Mouse (Mus musculus) brain, embryonic 14.5 days (tissue): Measurements from ENCODE around the gene Chchd1. TPM values are rescaled to one million over a fixed set of nuclear protein-coding genes. Genes with fewer than 3 reads are reported as not detected.

Experiments used
- DNase-seq: peaks from one replicate; pipeline ENCODE4 v3.0.0-alpha.2; 2011; ENCODE audit warnings: low read depth
- CTCF ChIP-seq: fragments of 200-500 bp; IDR thresholded peaks from 2 replicates; pipeline ENCODE4 v1.5.1; 2012; ENCODE audit warnings: inconsistent platforms, mild to moderate bottlenecking, moderate library complexity, borderline replicate concordance; ENCODE audit not compliant: insufficient read depth, insufficient read length; ENCODE audit errors: extremely low read depth
- POLR2A ChIP-seq: fragments of 200-500 bp; IDR thresholded peaks from 2 replicates; pipeline ENCODE4 v1.6.1; 2012; ENCODE audit warnings: mild to moderate bottlenecking, inconsistent platforms, borderline replicate concordance; ENCODE audit not compliant: poor library complexity, insufficient read depth, insufficient read length, severe bottlenecking; ENCODE audit errors: extremely low read depth
- polyA plus RNA-seq: library from polyadenylated mRNA; depleted of rRNA; stranded (reverse); fragments of >200 nt; gene quantifications from 2 replicates; pipeline ENCODE4 v1.2.3, GENCODE M21; 2012; rRNA removed

The Chchd1 gene
- 95.3 and 112 TPM in 2 replicates for polyA plus RNA-seq

DNA sequence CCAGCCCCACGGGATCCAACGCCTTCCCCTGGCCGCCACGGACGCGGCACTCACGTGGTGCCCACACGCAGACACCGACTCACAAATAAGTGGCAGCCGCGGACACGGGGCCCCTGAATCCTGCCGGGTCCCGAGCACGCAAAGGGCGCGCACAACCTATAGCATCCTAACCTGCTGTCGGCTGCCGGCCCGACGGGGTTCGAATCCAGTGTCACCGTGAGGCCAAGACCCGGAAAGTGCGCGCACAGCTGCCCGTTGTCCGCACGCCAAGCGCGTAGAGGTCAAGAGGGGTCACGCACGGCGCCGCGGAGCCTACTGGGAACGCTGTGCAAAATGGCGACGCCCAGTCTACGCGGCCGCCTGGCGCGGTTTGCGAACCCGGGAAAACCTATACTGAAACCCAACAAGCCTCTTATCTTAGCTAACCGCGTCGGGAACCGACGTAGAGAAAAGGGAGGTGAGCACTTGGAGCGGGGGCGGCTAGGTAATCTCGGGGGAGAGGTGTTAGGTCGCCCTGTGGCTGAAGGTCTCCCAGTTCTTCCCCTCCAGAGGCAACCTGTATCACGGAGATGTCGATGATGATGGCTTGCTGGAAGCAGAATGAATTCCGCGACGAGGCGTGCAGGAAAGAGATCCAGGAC, at the start of gene Chchd1:
Gene Chchd1 (plus strand): TSS at position 266 of the 641 bp plus-strand sequence.
- DNase-seq, result peak; percentile 92
- TF ChIP-seq CTCF, result no peak
- TF ChIP-seq POLR2A, result 0 out of 2 replicates have a peak, but pooled peaks have one; percentile 31

DNA sequence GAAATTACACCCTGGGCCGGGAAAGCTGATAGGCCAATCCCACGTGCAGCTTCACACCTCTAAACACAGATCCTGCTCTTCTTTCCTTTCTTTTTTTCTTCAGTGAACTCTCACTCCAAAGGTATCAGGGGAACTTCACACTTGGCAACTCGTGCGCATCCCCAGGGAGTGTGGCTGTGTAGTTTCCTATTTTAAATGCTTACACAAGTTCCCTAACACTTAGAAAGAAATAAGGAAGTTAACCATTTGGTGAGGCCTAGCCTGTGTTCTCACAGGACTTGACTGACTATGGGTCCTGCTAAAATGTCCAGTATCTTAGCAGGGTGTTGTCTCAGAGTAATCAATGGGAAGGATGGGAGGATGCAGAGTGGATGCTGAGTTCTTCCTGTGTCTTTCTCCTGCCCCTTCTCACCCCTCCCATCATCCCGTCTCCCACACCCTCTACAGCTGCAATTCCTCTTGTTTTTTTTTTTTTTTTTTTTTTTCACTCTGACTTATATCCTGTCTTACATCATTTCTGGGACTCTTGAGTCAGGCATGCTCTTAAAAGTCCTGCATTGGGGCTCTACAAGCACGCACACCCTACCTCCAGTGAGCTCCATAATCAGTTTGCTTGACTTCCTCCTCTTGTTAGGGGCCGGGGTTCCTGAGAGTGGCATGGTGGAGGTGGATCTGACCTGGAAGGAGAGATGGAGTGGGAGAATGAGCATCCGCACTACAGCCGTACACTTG, 48.0 kb upstream of the Chchd1 start:
- no peak for DNase-seq
- TF ChIP-seq POLR2A (no peak), CTCF (no peak)

DNA sequence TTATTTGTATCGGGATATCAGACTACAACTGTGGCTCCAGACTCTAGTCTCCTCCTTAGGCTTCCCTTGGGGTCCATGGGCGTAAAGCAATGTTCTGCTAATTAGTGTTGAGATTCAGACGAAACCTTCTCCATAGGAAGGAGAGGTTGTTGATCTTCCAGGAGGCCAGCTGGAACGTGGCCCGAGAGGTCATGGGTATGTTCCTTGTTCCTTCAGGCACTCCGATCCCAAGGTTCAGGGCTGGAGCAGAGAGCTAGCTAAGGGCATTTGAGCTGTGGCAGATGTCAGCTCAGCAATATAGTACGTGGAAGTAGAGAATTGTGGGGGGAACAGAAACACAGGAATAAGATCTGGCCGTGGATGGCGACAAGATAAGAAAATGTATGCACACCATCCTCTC, 47.1 kb upstream of the Chchd1 start:
- TF ChIP-seq CTCF (no peak), POLR2A (no peak)
- no peak for DNase-seq

DNA sequence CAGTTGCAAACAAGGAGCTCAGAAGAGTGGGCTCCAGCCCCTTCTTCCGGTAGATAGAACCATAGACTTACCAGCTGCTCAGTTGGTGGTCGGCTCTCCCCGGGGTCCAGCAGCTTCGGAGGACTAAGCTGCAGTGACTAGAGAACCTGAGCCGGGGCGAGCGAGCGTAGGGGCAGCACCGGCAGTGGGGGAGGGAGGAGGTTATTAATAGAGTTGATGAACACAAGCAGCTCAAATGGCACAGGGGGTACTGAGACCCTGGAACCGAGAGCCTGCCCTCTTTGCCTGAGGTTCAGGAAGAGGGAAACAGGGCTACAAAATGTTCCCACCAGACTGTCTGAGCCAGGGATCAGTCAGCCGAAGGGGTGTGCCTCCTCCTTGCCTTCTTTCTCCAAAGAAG, 46.4 kb upstream of the Chchd1 start, which contains the start of gene Myoz1:
Gene Myoz1 (minus strand): TSS at position 180 of the 400 bp plus-strand sequence.
- DNase-seq, result no peak
- no peak for TF ChIP-seq CTCF
- no peak for TF ChIP-seq POLR2A

DNA sequence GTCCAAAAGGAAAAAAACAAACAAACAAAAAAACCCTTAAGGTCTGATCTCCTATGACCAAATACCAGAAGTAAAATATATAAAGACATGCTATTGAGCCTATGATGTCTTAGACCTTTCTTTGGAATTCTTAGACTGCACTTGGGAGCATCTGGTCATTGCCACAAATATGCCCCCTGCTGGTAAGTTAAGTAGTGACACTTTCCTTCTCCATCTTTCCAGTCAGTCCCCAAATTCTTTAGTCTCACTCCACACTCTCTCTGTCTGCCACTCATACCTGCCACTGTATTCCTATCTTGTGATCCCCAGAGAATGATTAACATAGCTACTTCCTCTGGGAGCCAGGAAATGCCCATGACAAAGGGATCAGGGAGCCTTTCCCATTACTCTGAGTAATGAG, 44.5 kb upstream of the Chchd1 start:
- TF ChIP-seq POLR2A (no peak), CTCF (peak; percentile 66; the same call in 1 of the 2 replicates)
- peak; percentile 67 for DNase-seq

DNA sequence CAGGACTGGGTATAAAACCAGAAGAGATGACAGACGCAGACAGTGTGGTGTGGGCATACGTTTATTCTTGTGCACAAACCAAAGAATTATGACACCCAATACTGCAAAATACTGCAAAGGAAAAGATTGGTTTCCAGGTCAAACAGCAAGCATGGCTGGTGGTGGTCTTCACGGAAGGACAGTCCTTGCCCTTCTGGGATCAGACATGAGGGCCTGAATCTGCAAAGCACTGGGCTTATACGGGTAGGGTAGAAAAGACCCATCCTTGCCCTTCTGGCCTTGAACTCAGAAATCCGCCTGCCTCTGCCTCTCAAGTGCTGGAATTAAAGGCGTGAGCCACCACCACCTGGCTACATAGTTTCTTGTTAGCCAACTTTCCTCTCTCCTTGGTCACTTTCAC, 43.9 kb upstream of the Chchd1 start:
- DNase-seq, result no peak
- no peak for TF ChIP-seq CTCF
- no peak for TF ChIP-seq POLR2A

DNA sequence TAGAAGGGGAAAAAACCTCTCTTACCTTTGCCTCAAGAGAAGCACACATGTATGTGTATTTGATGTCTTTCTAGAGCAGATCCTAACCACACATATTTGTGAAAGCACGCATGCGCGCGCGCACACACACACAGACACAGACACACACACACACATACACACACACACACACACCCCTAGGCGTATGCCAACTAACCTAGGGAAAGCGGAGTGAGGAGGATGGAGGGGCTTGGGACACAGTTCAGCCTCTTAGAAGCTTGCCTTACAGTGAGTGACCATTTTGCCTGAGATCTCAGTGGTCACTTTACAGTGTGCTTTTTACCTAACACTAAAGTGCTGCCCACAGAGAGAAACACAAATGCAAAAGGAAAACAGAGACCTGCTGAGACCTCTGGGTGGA, 43.1 kb upstream of the Chchd1 start:
- TF ChIP-seq CTCF, result no peak
- TF ChIP-seq POLR2A, result no peak
- no peak for DNase-seq

DNA sequence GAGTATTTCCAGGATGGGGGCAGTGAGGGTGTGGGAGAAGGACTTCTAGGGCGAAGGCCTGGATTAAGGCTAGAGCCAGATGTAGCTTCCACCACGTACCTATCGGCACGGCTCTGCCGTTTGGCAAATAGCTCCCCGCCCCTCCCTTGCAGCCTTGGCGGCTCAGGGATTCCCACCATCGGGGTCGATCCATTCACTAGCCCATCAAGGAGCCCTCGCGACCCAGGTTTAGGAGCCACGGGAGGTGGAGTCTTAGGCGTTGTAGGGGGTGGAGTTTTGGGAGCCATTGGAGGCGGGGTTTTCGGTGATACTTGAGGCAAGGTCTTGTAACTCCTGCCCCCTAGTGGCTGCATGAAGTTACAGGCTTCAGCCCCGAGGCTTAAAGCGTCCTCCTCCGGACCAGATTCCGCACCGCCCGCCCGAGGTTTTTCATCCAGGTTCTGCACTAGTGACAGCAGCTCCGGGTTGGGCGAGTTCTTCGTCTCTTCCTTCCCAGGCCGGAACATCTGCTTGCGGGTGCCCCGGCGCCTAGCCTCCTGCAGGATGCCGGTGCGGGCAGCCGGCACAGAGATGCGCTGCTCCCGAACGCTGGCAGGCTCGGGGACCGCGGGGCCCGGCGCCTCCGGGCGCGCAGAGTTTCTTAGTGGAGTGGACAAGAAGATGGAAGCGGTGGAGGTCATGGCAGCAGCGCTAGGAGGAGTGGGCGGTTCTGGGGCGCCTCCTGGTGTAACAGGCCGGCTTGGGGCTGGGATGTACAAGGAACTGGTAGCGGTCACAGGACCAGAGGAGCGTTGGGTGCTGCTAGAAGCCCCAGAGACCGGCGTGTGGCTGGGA, 41.8 kb upstream of the Chchd1 start:
- TF ChIP-seq CTCF (peak; percentile 93), POLR2A (no peak)
- DNase-seq, result peak; percentile 98

DNA sequence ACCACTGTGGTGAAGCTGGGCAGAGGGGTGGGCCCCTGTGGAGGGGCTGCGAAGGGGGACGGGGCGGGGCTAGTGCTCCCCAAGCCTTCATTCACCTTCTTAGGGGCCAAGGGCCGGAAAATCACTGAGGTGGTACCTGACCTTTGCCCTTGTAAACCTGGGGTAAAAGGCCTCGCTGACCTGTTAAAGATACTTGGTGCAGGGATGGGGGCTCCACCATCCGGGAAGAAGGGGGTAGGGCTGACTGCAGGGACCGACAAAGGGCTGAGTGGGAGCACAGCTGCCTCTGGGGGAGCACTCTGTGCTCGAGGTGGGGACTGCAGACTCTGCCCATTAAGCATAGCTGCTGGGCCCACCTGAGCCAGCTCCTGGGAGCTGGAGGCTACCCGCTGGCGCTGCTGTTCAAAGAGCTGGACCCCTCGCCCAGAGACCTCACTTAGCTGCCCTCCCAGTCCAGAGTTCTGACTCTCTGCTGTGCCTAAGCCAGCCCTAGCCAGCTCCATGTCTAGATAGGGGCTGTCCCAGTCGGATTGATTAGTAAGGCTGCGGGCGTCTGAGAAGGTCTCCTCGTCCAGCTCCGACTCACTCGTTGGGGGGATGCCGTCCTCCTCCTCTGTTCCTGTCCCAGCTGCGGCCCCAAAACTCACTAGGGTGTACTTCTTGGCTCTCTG, 41.0 kb upstream of the Chchd1 start:
- peak; percentile 47 for DNase-seq
- TF ChIP-seq CTCF (no peak), POLR2A (no peak)

DNA sequence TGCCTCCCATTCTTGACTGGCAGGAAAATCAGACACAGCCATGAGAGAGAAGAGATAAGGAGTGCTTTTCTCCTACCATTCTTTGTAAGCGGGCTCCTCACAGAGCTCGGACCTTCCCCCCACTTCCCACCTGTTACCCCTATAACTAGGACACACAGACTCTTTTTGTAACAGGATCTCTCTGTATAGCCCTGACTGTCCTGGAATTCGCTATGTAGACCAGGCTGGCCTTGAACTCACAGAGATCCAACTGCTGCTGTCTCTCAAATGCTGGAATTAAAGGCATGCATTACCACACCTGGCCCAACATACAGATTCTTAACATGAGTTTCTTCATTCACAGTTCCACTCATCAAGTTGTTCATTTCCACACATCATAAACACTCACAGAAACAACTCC, 40.1 kb upstream of the Chchd1 start:
- DNase-seq, result no peak
- no peak for TF ChIP-seq CTCF
- no peak for TF ChIP-seq POLR2A

DNA sequence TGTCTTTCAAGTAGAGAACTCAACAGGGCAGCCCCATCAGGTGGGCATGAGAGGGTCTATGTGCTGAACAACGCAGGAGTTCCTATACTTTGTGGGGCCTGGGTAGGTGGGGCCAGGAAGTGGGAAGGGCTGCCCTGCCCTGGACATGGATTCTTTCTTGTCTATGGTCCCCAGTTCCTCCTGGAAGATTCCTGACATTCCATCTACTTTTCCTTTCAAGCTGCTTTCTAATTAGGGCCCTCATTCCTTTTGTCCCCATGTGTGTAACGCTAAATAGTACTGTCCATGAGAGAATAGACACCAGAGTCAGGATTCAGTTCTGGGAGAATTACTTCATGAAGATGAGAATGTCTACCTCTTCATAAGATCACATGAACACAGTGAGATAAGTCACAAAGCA, 39.2 kb upstream of the Chchd1 start:
- TF ChIP-seq CTCF (no peak), POLR2A (no peak)

DNA sequence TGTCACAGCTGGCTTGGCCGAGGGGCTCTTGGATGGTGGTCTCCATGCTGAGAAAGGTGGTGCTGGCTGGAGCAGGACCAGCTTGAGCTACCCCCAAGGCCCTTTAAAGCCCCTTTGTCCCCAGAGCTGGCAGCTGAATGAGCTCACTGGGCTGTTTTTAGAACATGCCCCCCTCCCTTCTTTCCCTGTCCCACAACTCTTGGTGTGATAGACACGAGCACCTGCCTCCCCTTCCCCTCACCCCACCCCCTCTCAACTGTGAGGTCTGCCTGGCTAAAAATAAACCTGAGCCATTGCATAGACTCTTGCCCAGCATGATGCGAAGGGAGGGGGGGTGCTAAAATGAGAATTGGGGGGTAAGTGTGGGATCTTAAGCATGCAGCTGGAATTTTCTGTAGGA, 38.4 kb upstream of the Chchd1 start:
- DNase-seq, result peak; percentile 45
- TF ChIP-seq CTCF, result no peak
- TF ChIP-seq POLR2A, result no peak

More for the DNA sequence above, 39.2 kb upstream of the Chchd1 start:
- DNase-seq, result no peak
